Mouse (Mus musculus): ENCODE results near the gene Pls3.

Pls3 gene

GRCm38 (mm10) chrX:75874332-75875291 lies at the start of gene Pls3:
Gene Pls3 (minus strand): TSS chrX:75875182.
- peak; percentile 23 to 35 for DNase-seq (ENCODE audit: low spot score in 2 of 2)

GRCm38 (mm10) chrX:75895716-75896115 lies 20.7 kb upstream of the Pls3 start:
- DNase-seq (ENCODE audit: low spot score in 2 of 2): no peak

GRCm38 (mm10) chrX:75875566-75875965 lies 584 bp upstream of the Pls3 start:
- no peak for DNase-seq (ENCODE audit: low spot score in 2 of 2)

GRCm38 (mm10) chrX:75873813-75874212 lies 1.2 kb downstream of the Pls3 start:
- DNase-seq (ENCODE audit: low spot score in 2 of 2): peak in 1 of 2 experiments; percentile 2

GRCm38 (mm10) chrX:75873253-75873652 lies 1.7 kb downstream of the Pls3 start:
- DNase-seq (ENCODE audit: low spot score in 2 of 2): no peak

GRCm38 (mm10) chrX:75871855-75872254 lies 3.1 kb downstream of the Pls3 start:
- no peak for DNase-seq (ENCODE audit: low spot score in 2 of 2)

GRCm38 (mm10) chrX:75861715-75862114 lies 13.3 kb downstream of the Pls3 start:
- no peak for DNase-seq (ENCODE audit: low spot score in 2 of 2)

GRCm38 (mm10) chrX:75854294-75854693 lies 20.7 kb downstream of the Pls3 start:
- DNase-seq (ENCODE audit: low spot score in 2 of 2): no peak

GRCm38 (mm10) chrX:75844290-75844689 lies 30.7 kb downstream of the Pls3 start:
- no peak for DNase-seq (ENCODE audit: low spot score in 2 of 2)

GRCm38 (mm10) chrX:75842835-75843234 lies 32.1 kb downstream of the Pls3 start:
- DNase-seq (ENCODE audit: low spot score in 2 of 2): no peak

- no peak for DNase-seq (ENCODE audit: low spot score in 2 of 2)
These were observed 32.9 kb downstream of the Pls3 start for GRCm38 (mm10) chrX:75842120-75842519.

GRCm38 (mm10) chrX:75840263-75840662 lies 34.7 kb downstream of the Pls3 start:
- no peak for DNase-seq (ENCODE audit: low spot score in 2 of 2)

- no peak for DNase-seq (ENCODE audit: low spot score in 2 of 2)
These were observed 40.1 kb downstream of the Pls3 start for GRCm38 (mm10) chrX:75834836-75835235.

GRCm38 (mm10) chrX:75834286-75834685 lies 40.7 kb downstream of the Pls3 start:
- DNase-seq (ENCODE audit: low spot score in 2 of 2): no peak

- DNase-seq (ENCODE audit: low spot score in 2 of 2): no peak
These were observed 41.9 kb downstream of the Pls3 start for GRCm38 (mm10) chrX:75833006-75833641.

GRCm38 (mm10) chrX:75829867-75830255 lies 45.1 kb downstream of the Pls3 start:
- DNase-seq (ENCODE audit: low spot score in 2 of 2): no peak

GRCm38 (mm10) chrX:75829240-75829866 lies 45.6 kb downstream of the Pls3 start:
- no peak for DNase-seq (ENCODE audit: low spot score in 2 of 2)

- DNase-seq (ENCODE audit: low spot score in 2 of 2): no peak
These were observed 56.2 kb downstream of the Pls3 start for GRCm38 (mm10) chrX:75818647-75819271.

GRCm38 (mm10) chrX:75814958-75815357 lies 60.0 kb downstream of the Pls3 start:
- DNase-seq (ENCODE audit: low spot score in 2 of 2): no peak

GRCm38 (mm10) chrX:75814123-75814522 lies 60.9 kb downstream of the Pls3 start:
- no peak for DNase-seq (ENCODE audit: low spot score in 2 of 2)

GRCm38 (mm10) chrX:75796583-75796982 lies 78.4 kb downstream of the Pls3 start:
- no peak for DNase-seq (ENCODE audit: low spot score in 2 of 2)

- no peak for DNase-seq (ENCODE audit: low spot score in 2 of 2)
These were observed 95.2 kb downstream of the Pls3 start for GRCm38 (mm10) chrX:75779796-75780195.
